Comparison of ENCODE assay signal across 7 mouse cellular contexts in genomic region chr14:89609666-89610448, GRCm38 (mm10).
A peak's percentile ranks its signal among the peaks of the same experiment; 100 is the strongest.
DNase-seq lines count a peak whose midpoint lies in the region; ATAC-seq and TF ChIP-seq lines count a peak whose summit lies in the region.
"Not testable (repeated sequence)": the region's sequence is repeated elsewhere in the genome, so short reads cannot be mapped to it uniquely, and the experiment has no call there.

No protein-coding gene starts in this region.

- not testable (repeated sequence) for H3K9me3 ChIP-seq in heart, embryonic 16.5 days (replicated peaks; ENCODE audit: control insufficient read depth, low read length); intestine, embryonic 15.5 days; kidney, embryonic 14.5 days (ENCODE audit: control insufficient read depth, low read length); lung, embryonic 16.5 days (ENCODE audit: control insufficient read depth, low read length); stomach, embryonic 14.5 days (ENCODE audit: control insufficient read depth, low read depth, low read length)

- not testable (repeated sequence) for H3K36me3 ChIP-seq in heart, embryonic 16.5 days (ENCODE audit: control insufficient read depth, insufficient read depth); intestine, embryonic 15.5 days; kidney, embryonic 14.5 days (ENCODE audit: control insufficient read depth, insufficient read depth, low read length); lung, embryonic 16.5 days (ENCODE audit: control insufficient read depth, insufficient read depth, low read length); stomach, embryonic 14.5 days (ENCODE audit: control insufficient read depth, insufficient read depth, low read length)

- peak overlapping the region; percentile 68 for H3K27ac ChIP-seq in brown adipose tissue, adult 24 weeks (replicated peaks; ENCODE audit: low read depth, low read length)
- H3K27ac ChIP-seq in heart, embryonic 16.5 days (ENCODE audit: low read length) = peak overlapping the region; percentile 15; the same call in 1 of the 2 replicates
- H3K27ac ChIP-seq in intestine, embryonic 15.5 days; kidney, embryonic 14.5 days (ENCODE audit: low read depth, low read length); layer of hippocampus, adult 2 months; stomach, embryonic 14.5 days (ENCODE audit: low read length): not testable (repeated sequence)
- H3K27ac ChIP-seq in lung, embryonic 16.5 days (ENCODE audit: low read length) = peak overlapping the region; percentile 75

- WGBS in heart, embryonic 16.5 days = 40% methylated on average over 10 of the region's 10 CpGs
- 42% methylated on average over 10 of the region's 10 CpGs for WGBS in intestine, embryonic 15.5 days
- 65% methylated on average over 9 of the region's 10 CpGs for WGBS in kidney, embryonic 14.5 days
- WGBS in lung, embryonic 16.5 days = 42% methylated on average over 10 of the region's 10 CpGs
- whole genome bisulfite sequencing in stomach, embryonic 14.5 days = 51% methylated on average over 9 of the region's 10 CpGs

- ATAC-seq in heart, embryonic 16.5 days (replicated peaks; ENCODE audit: extremely low read depth, insufficient read depth, low FRiP score) = 0 out of 2 replicates have a peak, but pooled peaks have one; percentile 49
- 0 out of 2 replicates have a peak, but pooled peaks have one; percentile 25 for ATAC-seq in intestine, embryonic 15.5 days
- peak; percentile 46; the same call in 1 of the 2 replicates for ATAC-seq in kidney, embryonic 14.5 days (ENCODE audit: low FRiP score, low TSS enrichment)
- ATAC-seq in lung, embryonic 16.5 days (ENCODE audit: low read depth) = peak; percentile 74
- peak; percentile 61; the same call in 1 of the 2 replicates for ATAC-seq in stomach, embryonic 14.5 days (ENCODE audit: insufficient number of reproducible peaks, insufficient read depth, low FRiP score, low read depth)

- TF ChIP-seq CTCF in layer of hippocampus, adult 2 months (conservative IDR thresholded peaks at IDR 0.05) = peak; percentile 42

- not testable (repeated sequence) for H3K4me3 ChIP-seq in brown adipose tissue, adult 24 weeks (ENCODE audit: insufficient read depth, low read depth, low read length); heart, embryonic 16.5 days (ENCODE audit: low read length); intestine, embryonic 15.5 days (replicated peaks); kidney, embryonic 14.5 days (ENCODE audit: low read length); layer of hippocampus, adult 2 months; lung, embryonic 16.5 days (ENCODE audit: low read length); stomach, embryonic 14.5 days (ENCODE audit: low read depth, low read length)

- H3K4me2 ChIP-seq in heart, embryonic 16.5 days (ENCODE audit: low read depth, low read length); intestine, embryonic 15.5 days (replicated peaks); kidney, embryonic 14.5 days (replicated peaks; ENCODE audit: low read depth, low read length); lung, embryonic 16.5 days (ENCODE audit: low read depth, low read length); stomach, embryonic 14.5 days (replicated peaks; ENCODE audit: low read depth, low read length): not testable (repeated sequence)

- H3K4me1 ChIP-seq in brown adipose tissue, adult 24 weeks (ENCODE audit: control insufficient read depth, insufficient read depth, insufficient read length, low read length); heart, embryonic 16.5 days (ENCODE audit: control insufficient read depth, insufficient read depth, low read length); intestine, embryonic 15.5 days (replicated peaks); kidney, embryonic 14.5 days (ENCODE audit: control insufficient read depth, insufficient read depth, low read length); lung, embryonic 16.5 days (replicated peaks; ENCODE audit: control insufficient read depth, insufficient read depth, low read length); stomach, embryonic 14.5 days (ENCODE audit: control insufficient read depth, insufficient read depth, low read length): not testable (repeated sequence)

- not testable (repeated sequence) for DNase-seq in layer of hippocampus, adult 2 months (ENCODE audit: low spot score in 2 of 2)

- not testable (repeated sequence) for H3K27me3 ChIP-seq in heart, embryonic 16.5 days (ENCODE audit: control insufficient read depth, insufficient read depth, low read length); intestine, embryonic 15.5 days (replicated peaks); kidney, embryonic 14.5 days (ENCODE audit: control insufficient read depth, insufficient read depth, low read length); lung, embryonic 16.5 days (ENCODE audit: control insufficient read depth, insufficient read depth, low read depth, low read length); stomach, embryonic 14.5 days (ENCODE audit: control insufficient read depth, insufficient read depth, low read length)

- not testable (repeated sequence) for H3K9ac ChIP-seq in heart, embryonic 16.5 days (ENCODE audit: low read length); intestine, embryonic 15.5 days; kidney, embryonic 14.5 days (ENCODE audit: low read depth, low read length); lung, embryonic 16.5 days (ENCODE audit: low read length); stomach, embryonic 14.5 days (replicated peaks; ENCODE audit: low read depth, low read length)
